Mouse (Mus musculus): ENCODE results near the gene Nr6a1.

The Nr6a1 gene

GRCm38 (mm10) chr2:38675366-38675969, 252.0 kb downstream of the Nr6a1 start:
- no peak for DNase-seq (ENCODE audit: low read depth)

Data from c-Kit-positive CD71-negative TER-119-negative erythroid progenitor cells, embryonic 14.5 days (primary cell).